Mouse (Mus musculus) olfactory bulb, adult 2 months (tissue): ENCODE results near the gene Polr1c.

Experiments used
- CTCF ChIP-seq: fragments of 200-500 bp; IDR thresholded peaks from 2 replicates; pipeline ENCODE4 v1.5.1; 2012; ENCODE audit warnings: low read depth, mild to moderate bottlenecking, low read length, moderate library complexity; ENCODE audit not compliant: insufficient read depth
- POLR2A ChIP-seq: fragments of 200-500 bp; IDR thresholded peaks from 2 replicates; pipeline ENCODE4 v1.6.1; 2012; ENCODE audit warnings: mild to moderate bottlenecking, low read depth, low read length, moderate library complexity; ENCODE audit not compliant: insufficient read depth

- no peak for TF ChIP-seq POLR2A
- no peak for TF ChIP-seq CTCF
Observed at GRCm38 (mm10) chr17:46296601-46297000, 48.7 kb upstream of the Polr1c start.
